Mouse (Mus musculus) mesoderm, embryonic 11.5 days (tissue): ENCODE results near the gene Slmap.
A peak's percentile ranks its signal among the peaks of the same experiment; 100 is the strongest.

Source experiments
- DNase-seq: peaks from one replicate; pipeline ENCODE4 v3.0.0-alpha.2; 2012; ENCODE audit warnings: low read depth, low spot score

Slmap gene

GRCm38 (mm10) chr14:26477738-26478137, 57.0 kb downstream of the Slmap start:
- no peak for DNase-seq

GRCm38 (mm10) chr14:26476391-26476790, 58.3 kb downstream of the Slmap start:
- DNase-seq: no peak

GRCm38 (mm10) chr14:26467974-26468373, 66.8 kb downstream of the Slmap start:
- no peak for DNase-seq

GRCm38 (mm10) chr14:26466544-26467125, 68.1 kb downstream of the Slmap start:
- DNase-seq: no peak

DNA sequence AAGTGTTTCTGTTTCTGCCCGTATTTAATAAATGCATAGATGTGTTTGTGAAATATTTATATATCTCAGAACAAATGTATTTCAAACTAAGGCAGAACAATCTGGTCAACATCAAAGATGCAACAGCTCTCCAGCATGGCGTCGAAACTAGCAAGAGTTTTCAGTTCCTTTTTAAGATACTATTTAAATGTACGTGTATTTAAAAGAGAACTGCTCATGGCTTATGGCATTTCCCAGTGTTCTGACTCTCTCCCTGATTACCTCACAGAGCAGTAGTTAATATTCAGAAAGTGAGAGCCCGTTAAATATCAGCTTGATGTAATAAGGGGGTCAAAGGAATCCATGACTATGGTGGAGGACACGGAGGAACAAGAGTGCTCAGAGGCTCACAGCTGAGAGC, 68.8 kb downstream of the Slmap start:
- DNase-seq: no peak

DNA sequence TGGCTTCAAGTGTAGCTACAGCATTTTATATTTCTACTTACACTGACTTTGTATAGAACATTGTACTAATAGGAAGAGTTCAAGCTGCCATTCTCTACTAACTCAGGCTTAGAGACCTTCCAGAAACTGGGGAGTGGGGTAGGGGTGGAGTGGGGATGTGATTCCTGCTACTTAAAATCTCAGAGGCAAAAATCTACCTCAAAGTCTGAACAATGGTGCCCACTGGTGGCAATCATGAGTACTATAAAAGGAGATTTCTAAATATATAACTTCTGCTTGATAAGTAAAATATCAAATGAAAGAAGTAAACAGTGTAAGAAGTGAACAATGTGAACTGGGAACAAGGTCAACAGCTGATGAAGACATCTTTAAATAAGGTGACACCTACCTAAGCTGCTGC, 75.2 kb downstream of the Slmap start:
- DNase-seq: peak; percentile 23

GRCm38 (mm10) chr14:26454851-26455250, 79.9 kb downstream of the Slmap start:
- no peak for DNase-seq

- DNase-seq: peak; percentile 8
Measured at GRCm38 (mm10) chr14:26450036-26450800, 84.5 kb downstream of the Slmap start.

- DNase-seq: no peak
Measured at GRCm38 (mm10) chr14:26448581-26448980, 86.2 kb downstream of the Slmap start.

DNA sequence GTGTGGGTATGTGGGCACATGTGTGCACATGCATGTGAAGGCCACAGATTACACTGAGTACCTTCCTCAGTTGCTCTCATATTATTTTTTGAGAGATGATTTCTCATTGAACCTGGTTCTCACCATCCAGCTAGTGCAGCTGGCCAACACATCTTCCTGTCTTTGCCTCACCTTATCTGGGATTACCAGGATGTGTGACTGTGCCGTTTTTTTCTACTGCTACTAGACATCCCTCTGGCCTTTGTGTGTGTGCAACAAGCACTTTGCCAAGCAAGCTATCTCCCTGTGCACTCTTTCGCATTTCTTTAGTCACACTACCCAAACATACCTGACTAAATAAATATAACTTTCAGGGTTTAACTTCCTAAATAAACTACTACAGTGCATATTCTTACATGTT, 87.5 kb downstream of the Slmap start:
- no peak for DNase-seq

GRCm38 (mm10) chr14:26446538-26446937, 88.2 kb downstream of the Slmap start:
- no peak for DNase-seq

- no peak for DNase-seq
Measured at GRCm38 (mm10) chr14:26442534-26442933, 92.2 kb downstream of the Slmap start.

DNA sequence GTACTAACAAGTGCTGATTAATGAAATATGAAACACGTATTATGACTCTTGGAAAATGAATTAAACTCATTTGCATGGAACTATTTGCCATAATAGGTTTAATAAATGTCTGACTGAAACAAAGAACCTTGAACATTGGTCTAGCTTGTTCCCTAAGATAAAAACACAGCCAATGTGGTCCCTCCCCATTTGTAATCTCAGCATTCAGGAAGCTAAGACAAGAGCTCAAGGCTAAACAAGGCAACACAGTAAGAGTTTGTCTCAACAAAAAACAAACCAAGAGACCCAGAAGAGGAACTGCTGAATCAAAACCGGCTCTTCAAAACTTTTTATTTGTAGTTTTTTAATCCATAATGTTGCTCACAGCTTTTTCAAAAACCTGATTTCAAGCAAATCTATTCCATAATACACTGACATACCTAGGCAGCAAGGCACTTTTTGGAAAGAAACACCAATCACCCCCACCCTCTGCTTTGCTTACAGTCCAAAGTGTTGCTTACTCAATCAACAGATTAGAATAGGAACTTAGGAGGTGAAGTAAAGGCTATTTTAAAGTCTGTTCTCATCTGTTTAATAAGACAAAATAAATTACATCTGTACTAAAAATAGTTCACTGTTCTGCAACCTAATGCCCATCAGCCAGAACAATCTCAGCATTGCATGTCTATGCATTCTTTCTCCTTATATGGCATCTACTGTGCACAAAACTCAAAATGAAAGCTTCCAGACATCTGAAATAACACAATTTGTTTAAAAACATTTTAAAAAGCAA, 93.5 kb downstream of the Slmap start:
- DNase-seq: no peak

- no peak for DNase-seq
Measured at GRCm38 (mm10) chr14:26439996-26440395, 94.7 kb downstream of the Slmap start.

DNA sequence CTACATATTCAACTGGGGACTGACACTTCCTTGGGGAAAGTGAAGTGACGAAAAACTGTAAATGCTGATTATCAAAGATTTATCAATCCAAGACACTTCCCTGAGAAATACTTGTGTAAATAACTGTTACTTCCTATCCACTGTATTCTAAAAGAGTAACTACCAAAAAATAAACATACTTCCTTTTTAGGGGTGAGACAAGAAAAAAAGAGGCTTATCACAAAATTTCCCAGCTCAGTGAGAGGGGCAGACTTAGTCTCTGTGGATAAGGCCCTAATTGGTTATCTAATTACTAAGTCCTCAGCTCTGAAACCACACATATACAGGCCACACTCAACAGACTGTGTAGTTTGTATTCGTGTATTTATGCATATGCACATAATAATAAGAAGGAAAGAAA, 97.0 kb downstream of the Slmap start:
- DNase-seq: no peak

DNA sequence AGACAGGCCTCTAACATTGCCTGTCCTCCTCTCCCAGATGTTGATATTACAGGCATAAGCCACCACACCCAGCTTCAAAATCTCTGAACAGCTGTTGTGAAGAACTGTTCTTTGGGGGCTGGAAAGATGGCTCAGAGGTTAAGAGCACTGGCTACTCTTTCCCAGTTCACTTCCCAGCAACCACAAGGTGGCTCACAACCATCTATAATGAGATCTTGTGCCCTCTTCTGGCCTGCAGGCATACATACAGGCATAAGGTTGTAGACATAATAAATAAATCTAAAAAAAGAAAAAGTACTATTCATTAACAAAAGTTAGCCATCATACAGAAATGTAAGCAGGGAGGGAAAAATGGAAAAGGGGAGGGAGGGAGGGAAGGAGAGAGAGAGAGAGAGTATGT, 98.4 kb downstream of the Slmap start:
- no peak for DNase-seq

GRCm38 (mm10) chr14:26432320-26432719, 102.4 kb downstream of the Slmap start:
- no peak for DNase-seq

DNA sequence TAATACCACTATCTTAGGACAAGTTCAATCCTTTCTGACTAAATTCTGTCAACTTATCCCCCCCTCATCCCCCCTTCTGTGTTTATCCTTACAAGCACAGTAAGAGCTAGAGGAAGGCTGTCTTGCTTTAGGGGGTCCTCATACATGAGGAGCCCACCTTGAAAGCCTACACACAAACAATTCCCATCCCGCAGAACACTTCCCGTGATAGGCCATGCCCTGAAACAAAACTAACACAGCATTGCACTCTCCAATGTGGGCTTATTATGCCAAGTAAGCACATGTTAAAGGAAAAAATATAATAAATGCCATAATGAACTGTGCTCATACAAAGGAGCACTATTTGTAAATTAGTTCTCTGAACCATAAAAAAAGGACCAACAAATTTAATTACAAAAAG, 102.8 kb downstream of the Slmap start:
- no peak for DNase-seq

- DNase-seq: no peak
Measured at GRCm38 (mm10) chr14:26420231-26420630, 114.5 kb downstream of the Slmap start.

DNA sequence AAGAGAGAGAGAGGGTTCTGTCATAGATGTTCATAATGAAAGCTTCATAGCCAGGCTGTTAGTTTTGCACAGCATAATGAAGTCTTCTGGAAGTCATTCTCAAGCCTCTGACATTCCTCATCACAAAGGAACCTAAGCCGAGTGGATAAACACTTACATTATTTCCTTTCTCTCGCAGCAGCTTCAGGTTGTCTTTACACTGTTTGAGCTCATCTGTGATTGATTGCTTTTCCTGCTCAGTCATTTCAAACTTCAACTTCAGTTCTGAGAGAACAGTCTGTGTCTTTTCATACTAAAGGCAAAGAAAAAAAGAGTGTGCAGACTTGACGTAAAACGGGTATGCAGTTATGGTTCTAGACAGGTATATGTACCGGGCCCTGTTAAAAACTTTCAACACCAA, 116.8 kb downstream of the Slmap start:
- DNase-seq: peak; percentile 17

DNA sequence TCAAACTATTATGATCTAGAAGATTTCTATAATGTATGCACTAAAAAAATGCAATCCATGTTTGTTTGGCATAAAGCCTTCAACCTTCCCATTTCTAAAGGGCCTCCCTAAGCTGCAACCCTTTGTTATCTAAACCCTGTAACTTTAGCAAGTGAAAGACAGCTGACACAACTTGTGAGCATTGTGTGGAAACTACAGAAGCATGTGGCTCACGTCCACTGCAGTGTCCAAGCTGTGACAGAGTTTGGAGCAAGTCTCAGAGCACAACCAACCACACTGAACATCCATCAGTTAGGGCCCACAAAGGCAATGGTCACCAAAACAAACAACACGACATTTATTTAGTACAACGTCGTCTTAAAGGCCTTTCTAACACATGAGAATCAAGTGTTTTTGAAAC, 117.6 kb downstream of the Slmap start:
- DNase-seq: no peak

GRCm38 (mm10) chr14:26413581-26413980, 121.2 kb downstream of the Slmap start:
- no peak for DNase-seq

DNA sequence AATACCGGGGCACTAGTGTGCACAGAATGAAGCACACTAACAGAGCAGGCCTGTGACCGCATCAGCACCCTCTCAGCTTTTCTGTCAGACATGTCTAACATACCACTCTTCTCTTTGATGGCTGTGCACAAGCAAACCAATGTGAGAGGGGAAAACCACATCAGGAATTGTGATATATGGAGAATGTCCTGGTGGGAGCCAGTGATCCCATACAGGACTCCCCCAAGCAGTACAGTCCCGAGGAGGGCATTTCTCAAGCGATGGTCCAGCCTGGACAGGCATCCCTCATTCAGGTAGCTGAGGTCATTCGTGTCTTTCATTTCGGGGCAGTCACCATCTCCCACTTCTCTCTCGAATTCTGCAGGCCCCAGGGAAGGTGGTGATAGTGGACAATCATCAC, 128.0 kb downstream of the Slmap start:
- no peak for DNase-seq
